Mouse (Mus musculus): Measurements from ENCODE around the gene Gm4131.
"Not testable (repeated sequence)": the region's sequence is repeated elsewhere in the genome, so short reads cannot be mapped to it uniquely, and the experiment has no call there.

Gm4131 gene

GRCm38 (mm10) chr14:62566821-62567220 is at the start of gene Gm4131:
TSS of gene Gm4131 (minus strand) at chr14:62566921.
- not testable (repeated sequence) for DNase-seq (ENCODE audit: extremely low read depth, low read depth, low spot score)

DNA sequence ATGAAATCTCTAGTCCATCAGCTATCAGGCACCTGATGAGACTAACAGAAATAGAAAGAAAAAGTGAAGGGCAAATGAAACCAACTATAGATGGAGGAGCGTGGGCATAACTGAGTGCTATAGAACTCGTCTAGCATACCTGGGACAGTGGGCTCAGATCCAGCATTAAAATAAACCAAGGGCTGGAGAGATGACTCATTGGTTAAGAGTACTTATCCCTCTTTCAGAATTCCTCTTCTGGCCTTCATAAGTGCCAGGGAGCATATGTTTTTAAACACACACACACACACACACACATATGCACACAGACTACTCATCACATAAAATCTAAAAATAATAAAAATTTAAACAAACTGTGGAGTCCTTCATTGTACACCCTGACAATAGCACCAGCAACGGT is 43.2 kb upstream of the Gm4131 start:
- no peak for DNase-seq (ENCODE audit: extremely low read depth, low read depth, low spot score)

DNA sequence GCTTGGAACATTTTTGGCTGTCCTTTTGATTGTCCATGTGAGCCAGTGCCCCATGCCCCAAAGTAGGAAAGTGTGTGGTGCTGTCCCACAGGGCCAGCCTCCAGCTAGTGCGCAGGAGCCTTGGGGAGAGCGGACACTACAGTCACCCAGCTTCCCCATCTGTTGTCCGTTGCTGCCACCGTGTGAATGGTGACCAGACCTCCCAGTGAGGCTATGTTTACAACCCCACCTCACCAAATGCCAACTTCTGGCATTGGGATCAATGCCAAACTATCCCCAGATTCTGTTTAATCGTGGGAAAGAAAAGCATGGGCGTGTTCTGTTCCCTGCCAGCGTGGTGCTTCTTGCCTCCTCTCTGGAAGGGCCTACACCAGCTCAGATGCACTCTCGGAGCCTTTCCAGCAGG is 41.1 kb upstream of the Gm4131 start:
- DNase-seq (ENCODE audit: extremely low read depth, low read depth, low spot score), result no peak

DNA sequence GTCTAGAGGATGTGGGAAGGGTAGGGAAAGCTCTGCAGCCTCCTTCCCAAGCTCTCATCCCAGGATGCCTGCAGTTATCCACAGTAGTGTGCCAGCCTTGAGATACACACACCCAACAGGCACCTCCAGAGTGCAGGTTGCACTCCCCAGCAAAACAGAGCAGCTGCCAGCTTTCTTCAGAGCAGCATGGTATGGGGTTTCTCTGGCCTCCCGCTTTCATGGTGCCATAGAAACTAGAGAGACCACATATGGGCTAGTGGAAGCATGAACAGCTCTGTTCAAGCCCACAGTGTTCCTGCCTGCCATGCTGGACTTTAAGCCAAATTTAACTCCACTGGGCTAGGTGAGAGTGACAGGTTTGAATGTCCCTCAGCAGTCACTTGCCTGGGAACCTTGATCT is 36.1 kb upstream of the Gm4131 start:
- DNase-seq (ENCODE audit: extremely low read depth, low read depth, low spot score), result no peak

- no peak for DNase-seq (ENCODE audit: extremely low read depth, low read depth, low spot score)
Measured at GRCm38 (mm10) chr14:62602271-62602670, 35.5 kb upstream of the Gm4131 start.

- DNase-seq (ENCODE audit: extremely low read depth, low read depth, low spot score), result no peak
Measured at GRCm38 (mm10) chr14:62600109-62600522, 33.4 kb upstream of the Gm4131 start.

GRCm38 (mm10) chr14:62585338-62585737 is 18.6 kb upstream of the Gm4131 start:
- no peak for DNase-seq (ENCODE audit: extremely low read depth, low read depth, low spot score)

- no peak for DNase-seq (ENCODE audit: extremely low read depth, low read depth, low spot score)
Measured at GRCm38 (mm10) chr14:62584637-62585036, 17.9 kb upstream of the Gm4131 start.

GRCm38 (mm10) chr14:62581768-62582167 is 15.0 kb upstream of the Gm4131 start:
- no peak for DNase-seq (ENCODE audit: extremely low read depth, low read depth, low spot score)

DNA sequence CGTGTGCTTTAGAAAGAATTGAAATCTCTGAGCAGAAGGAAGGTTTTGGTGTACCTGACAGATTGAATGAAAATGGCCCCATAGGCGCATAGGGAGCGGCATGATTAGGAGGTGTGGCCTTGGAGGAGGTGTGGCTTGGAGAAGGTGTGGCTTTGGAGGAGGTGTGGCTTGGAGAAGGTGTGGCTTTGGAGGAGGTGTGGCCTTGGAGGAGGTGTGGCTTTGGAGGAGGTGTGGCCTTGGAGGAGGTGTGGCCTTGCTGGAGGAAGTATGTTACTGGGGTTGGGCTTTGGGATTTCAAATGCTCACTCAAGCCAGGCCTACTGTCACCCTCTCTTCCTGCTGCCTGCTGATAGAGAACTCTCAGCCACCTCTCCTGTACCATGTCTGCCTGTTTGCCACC is 14.2 kb upstream of the Gm4131 start:
- no peak for DNase-seq (ENCODE audit: extremely low read depth, low read depth, low spot score)

DNA sequence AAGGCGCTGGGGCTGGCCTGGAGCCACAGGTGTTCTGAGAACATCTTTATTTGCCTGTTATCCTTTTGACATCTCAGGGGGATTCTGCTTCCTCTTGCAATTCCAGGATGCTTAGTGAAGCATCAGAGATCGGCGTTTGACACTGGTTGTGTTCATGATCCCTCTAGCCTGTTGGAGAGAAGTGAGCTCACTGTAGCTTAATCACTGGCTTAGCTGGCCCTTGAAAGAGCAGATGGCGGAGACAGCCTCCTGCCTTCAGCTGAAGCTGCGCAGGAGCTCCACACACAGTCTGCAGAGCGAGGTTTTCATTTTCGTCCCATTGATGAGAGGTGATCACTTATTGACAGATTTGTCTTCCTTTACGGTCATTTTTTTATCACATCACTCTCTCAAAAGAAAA is 9.1 kb upstream of the Gm4131 start:
- DNase-seq (ENCODE audit: extremely low read depth, low read depth, low spot score), result no peak

DNA sequence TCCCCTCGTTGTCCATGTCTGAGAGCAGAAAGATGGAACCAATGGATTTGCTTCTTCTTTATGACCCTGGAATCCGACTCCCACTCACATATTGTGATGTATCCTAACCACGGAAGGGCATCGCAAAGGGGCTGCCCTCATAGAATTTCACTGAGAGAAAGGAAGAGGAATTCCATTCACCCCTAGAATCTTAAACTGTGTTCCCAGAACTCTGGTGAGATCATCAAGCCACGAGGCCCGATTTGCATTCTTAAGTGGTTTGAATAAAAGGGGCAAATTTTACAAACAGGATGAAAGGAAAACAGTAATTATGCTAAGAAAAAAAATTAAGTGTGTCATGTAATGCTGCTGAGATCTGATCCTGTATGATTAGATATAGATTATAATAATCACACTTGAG is 8.2 kb upstream of the Gm4131 start:
- DNase-seq (ENCODE audit: extremely low read depth, low read depth, low spot score), result no peak

DNA sequence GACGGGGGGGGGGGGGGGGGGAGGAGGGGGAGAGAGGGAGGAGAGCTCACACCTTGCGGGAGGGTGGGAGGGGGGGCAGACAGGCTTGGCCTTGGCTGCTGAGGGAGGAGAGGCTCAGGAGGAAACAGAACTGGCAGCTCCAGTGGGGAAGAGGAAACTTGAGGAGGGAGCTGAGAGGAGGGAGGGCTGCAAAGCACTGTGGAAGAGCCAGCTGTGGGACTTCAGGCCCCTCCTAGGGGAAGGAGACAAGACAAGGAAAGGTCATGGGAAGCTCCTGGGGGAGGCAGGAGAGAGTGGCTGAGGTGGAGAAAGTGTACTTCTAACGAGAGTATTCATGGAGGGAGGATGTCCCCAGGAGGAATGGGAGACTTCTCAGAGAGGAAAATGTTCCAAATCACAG is 6.7 kb upstream of the Gm4131 start:
- no peak for DNase-seq (ENCODE audit: extremely low read depth, low read depth, low spot score)

DNA sequence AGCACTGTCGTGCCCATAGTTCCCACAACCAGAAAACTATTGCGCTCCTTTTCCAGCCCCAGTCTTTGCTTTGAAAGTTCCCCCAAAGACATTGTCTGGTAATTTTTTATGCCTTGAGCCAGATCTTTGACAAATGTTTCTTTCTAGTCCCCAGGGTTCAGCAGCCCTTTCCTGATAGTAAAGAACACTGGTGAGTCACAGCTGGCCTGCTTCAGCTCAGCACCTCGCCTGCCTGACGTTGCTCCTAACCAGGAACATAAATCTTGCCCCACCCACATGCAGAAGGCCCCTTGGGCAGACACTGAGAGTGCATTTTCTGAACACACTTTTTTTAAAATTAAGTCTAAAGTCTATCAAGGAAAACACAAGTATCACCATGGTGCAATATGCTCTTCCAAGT is 3.6 kb upstream of the Gm4131 start:
- DNase-seq (ENCODE audit: extremely low read depth, low read depth, low spot score), result no peak

DNA sequence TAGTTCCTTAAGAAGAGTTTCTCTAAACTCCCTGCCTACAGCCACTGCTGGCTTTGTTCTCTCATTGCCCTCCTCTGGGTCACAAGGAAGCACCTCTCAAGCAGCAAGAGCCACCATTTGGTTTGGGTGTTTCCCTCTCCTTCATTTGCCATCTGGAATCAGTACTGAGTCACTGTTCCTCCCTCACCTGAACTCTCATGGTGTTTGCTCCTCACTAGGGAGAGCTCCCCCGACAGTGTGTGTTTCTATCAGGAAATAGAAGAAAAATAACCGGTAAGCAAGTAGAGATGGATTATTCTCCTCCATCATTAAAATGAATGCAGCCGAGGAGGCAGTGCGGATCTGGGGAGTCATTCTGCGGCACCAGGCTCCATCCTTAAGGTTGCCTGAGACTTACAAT is 2.7 kb upstream of the Gm4131 start:
- DNase-seq (ENCODE audit: extremely low read depth, low read depth, low spot score), result no peak

DNA sequence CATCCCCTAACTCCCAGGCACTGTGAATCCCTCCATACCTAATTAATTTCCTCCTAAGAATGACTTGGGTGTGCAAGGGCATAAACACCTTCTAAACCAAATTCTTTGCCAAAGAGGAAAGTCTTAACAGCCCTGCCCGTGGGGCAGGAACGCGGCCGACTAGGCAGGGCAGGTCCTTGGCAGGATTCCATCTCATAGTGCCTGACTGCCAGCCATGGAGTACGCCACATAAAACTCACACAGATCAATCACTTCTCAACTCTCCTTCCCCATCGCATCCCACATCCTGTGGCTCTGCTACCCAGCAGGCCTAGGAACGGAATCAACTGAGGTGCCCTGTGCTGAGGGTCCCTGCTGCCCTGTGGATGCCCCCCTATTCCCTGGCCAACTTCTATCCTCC is 3.0 kb downstream of the Gm4131 start:
- no peak for DNase-seq (ENCODE audit: extremely low read depth, low read depth, low spot score)

GRCm38 (mm10) chr14:62561875-62562748 is 4.6 kb downstream of the Gm4131 start:
- no peak for DNase-seq (ENCODE audit: extremely low read depth, low read depth, low spot score)

DNA sequence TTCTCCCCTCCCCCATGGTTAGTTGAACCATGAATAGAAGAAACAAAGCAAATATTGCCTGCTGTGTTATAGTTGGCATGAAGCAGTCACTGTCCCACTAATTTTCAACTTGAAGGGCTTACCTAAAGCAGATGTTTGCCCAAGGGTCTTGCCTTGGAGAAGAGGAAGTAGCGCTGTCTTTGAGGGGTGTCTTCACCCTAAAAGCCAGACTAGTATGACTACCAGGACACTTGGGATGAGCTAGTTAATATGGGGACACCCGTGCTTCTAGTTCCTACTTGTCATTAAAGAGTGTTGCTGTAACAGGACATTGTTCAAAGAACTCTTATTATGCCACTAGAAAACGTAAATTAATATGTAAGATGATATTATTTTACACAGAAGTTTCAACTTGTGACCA is 9.6 kb downstream of the Gm4131 start:
- DNase-seq (ENCODE audit: extremely low read depth, low read depth, low spot score), result no peak

DNA sequence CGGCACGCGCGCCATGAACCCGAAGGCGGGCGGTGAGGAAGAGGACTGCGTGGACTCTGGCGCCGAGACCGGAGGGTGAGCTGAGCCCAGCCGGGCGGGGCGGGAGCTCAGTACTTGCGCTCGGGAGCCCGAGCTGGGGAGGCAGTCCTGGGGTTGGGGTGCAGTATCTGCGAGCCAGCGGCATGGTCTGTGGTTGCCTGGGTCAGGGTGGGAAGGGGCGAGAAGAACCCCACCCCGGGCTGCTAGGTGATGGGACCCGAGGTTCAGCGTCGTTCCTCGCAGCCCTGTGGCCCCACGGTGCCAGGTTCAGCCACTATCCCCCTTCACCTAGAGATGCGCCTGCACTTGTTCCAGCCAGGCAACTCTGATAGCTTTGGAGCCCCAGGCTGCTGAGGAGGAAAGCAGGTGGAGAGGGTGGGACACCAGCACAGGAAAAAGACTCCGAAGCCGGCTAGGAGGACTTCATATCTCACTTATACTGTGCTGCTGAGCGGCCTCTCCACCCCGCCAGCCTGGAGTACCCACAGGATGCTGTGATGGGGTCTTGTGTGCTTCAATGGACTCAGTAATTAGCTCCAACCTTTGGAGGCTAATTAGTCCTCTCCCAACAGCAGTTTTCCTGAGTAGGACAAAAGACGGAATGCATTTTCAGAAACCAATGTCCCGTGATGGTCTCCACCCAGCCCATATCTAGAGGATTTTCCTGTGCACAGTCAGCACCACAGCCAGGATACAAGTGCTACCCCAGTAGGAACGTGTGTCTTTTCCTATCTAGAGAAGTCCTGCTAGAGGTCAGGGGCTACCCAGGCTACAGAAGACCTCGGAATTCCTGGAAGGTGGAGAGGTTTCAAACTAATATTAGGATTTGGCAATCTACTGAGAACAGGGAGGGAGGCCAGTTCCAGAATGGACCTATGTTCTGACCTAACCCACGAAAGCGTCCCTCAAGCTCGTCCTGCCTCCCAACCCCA is 10.6 kb downstream of the Gm4131 start:
- DNase-seq (ENCODE audit: extremely low read depth, low read depth, low spot score), result no peak

GRCm38 (mm10) chr14:62555309-62555829 is 11.4 kb downstream of the Gm4131 start, which contains the start of gene Fam124a:
TSS of gene Fam124a (plus strand) at chr14:62555737.
- DNase-seq (ENCODE audit: extremely low read depth, low read depth, low spot score), result no peak

DNA sequence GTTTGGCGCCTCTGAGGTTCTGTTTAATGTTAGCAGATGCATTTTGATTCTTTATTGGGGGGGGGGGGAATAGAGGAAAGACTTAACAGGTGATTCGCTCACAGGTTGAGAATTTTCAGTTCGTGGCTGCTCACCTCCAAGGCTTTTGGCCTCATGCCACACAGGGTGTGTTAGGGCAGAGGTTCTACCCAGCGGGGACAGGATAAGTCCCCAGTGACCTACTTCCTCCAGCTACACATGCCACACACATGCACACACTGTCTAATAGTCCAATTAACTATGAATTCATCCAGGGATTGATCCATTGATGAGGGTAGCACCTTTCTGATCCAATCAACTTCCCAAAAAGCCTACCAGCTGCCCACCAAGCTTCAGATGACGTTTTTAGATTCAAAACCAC is 12.9 kb downstream of the Gm4131 start:
- DNase-seq (ENCODE audit: extremely low read depth, low read depth, low spot score), result no peak
